In genomic region chr1:84933472-84934150, GRCm38 (mm10) we compare ENCODE assay signal across 7 mouse cellular contexts. TPM values are rescaled to one million over a fixed set of nuclear protein-coding genes. Genes with fewer than 3 reads are reported as not detected.
DNase-seq lines count a peak whose midpoint lies in the region; ATAC-seq lines count a peak whose summit lies in the region.

No protein-coding gene starts in this region.

- H3K27me3 ChIP-seq in intestine, embryonic 16.5 days (replicated peaks; ENCODE audit: control insufficient read depth, insufficient read depth, low read length), result peaks cover 25% of the 10 kb centered on the region
- H3K27me3 ChIP-seq in midbrain, embryonic 10.5 days (ENCODE audit: low read depth, poor library complexity, severe bottlenecking), result peaks cover 25% of the 10 kb centered on the region

- no peaks in the 10 kb centered on the region for H3K36me3 ChIP-seq in intestine, embryonic 16.5 days (ENCODE audit: control insufficient read depth, insufficient read depth, low read length)
- peaks cover 7% of the 10 kb centered on the region; the same call in 1 of the 2 replicates for H3K36me3 ChIP-seq in midbrain, embryonic 10.5 days

- ATAC-seq in intestine, embryonic 16.5 days, result no peak

- peak overlapping the region; percentile 92 for H3K4me2 ChIP-seq in intestine, embryonic 16.5 days (ENCODE audit: low read depth, low read length)

- H3K4me3 ChIP-seq in intestine, embryonic 16.5 days (ENCODE audit: low read length), result peak overlapping the region; percentile 53
- H3K4me3 ChIP-seq in midbrain, embryonic 10.5 days, result peak overlapping the region; percentile 65

- no peak overlapping the region for H3K9ac ChIP-seq in intestine, embryonic 16.5 days (ENCODE audit: low read depth, low read length)

- 12% methylated on average over 22 of the region's 22 CpGs for WGBS in intestine, embryonic 16.5 days
- WGBS in midbrain, embryonic 10.5 days, result 11% methylated on average over 22 of the region's 22 CpGs

- intact Hi-C loops in gastrocnemius, postnatal 36 days (cut with DNase I), result no loop called here
- intact Hi-C loops in left cerebral cortex, postnatal 25 days (cut with DNase I), result no loop called here

- H3K9me3 ChIP-seq in intestine, embryonic 16.5 days (ENCODE audit: control insufficient read depth, low read length), result no peaks in the 10 kb centered on the region
- H3K9me3 ChIP-seq in midbrain, embryonic 10.5 days (replicated peaks), result no peaks in the 10 kb centered on the region

- peaks cover 2% of the 10 kb centered on the region; the same call in 1 of the 2 replicates for H3K4me1 ChIP-seq in intestine, embryonic 16.5 days (ENCODE audit: control insufficient read depth, insufficient read depth, low read length)
- peaks cover 4% of the 10 kb centered on the region for H3K4me1 ChIP-seq in midbrain, embryonic 10.5 days

- peak; percentile 90 for DNase-seq in adrenal gland, postnatal 25 days
- DNase-seq in embryo, embryonic 10 days (ENCODE audit: low spot score), result peak; percentile 88
- DNase-seq in gastrocnemius, postnatal 36 days, result peak; percentile 51 to 56
- DNase-seq in left cerebral cortex, postnatal 25 days (ENCODE audit: low spot score in 2 of 2), result peak; percentile 86 to 89
- DNase-seq in midbrain, embryonic 10.5 days (ENCODE audit: low spot score), result peak; percentile 83
- peak; percentile 92 for DNase-seq in right cerebral cortex, postnatal 4 days

- H3K27ac ChIP-seq in intestine, embryonic 16.5 days (ENCODE audit: low read length), result no peak overlapping the region
- H3K27ac ChIP-seq in midbrain, embryonic 10.5 days (replicated peaks), result peak overlapping the region; percentile 91

RNA-seq across cellular contexts. Expression of gene Slc16a14, which starts 1.3 kb away (rescaled TPM):
- 4.2 and 4.9 TPM in 2 replicates for total RNA-seq in adrenal gland, postnatal 25 days (2021)
- total RNA-seq in gastrocnemius, postnatal 36 days (2021), result under 1 TPM; 0.07 to 0.08 TPM
- polyA plus RNA-seq in intestine, embryonic 16.5 days (2015; fragmentation: Nextera tagmentation; extraction: Ambion mirVana), result 0.12 and 0.27 TPM in 2 replicates
- total RNA-seq in left cerebral cortex, postnatal 25 days (2021), result 10 to 100 TPM; 12.5 to 12.7 TPM
- polyA plus RNA-seq in midbrain, embryonic 10.5 days (2016; fragmentation: Nextera tagmentation; extraction: Ambion mirVana), result 2.6 and 7.6 TPM in 2 replicates
